Mouse (Mus musculus) cerebellum, adult 11 months (tissue): Measurements from ENCODE around the gene Hsd17b6.
A peak's percentile ranks its signal among the peaks of the same experiment; 100 is the strongest.

ENCODE experiments used
- DNase-seq: peaks from one replicate; pipeline ENCODE4 v3.0.0; 2022

Gene Hsd17b6

DNA sequence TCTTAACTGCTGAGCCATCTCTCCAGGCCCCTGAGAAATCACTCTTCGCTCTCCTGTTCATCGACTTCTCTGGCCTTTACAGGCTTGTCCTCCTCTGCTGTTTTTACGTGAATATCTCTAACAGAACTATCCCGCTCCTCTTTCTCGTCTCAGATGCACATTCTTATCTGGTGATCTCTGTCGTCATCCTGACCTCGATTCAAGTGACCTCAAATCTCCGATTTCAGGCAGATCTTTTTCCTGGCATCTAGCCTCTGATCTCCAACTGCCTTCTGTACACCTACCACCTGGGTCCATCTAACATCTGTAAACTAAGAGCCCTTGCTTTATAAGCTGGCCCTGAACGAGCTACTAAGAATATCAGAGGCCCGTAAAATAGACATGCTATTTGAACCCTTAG lies 2.5 kb downstream of the Hsd17b6 start:
- DNase-seq, result no peak

DNA sequence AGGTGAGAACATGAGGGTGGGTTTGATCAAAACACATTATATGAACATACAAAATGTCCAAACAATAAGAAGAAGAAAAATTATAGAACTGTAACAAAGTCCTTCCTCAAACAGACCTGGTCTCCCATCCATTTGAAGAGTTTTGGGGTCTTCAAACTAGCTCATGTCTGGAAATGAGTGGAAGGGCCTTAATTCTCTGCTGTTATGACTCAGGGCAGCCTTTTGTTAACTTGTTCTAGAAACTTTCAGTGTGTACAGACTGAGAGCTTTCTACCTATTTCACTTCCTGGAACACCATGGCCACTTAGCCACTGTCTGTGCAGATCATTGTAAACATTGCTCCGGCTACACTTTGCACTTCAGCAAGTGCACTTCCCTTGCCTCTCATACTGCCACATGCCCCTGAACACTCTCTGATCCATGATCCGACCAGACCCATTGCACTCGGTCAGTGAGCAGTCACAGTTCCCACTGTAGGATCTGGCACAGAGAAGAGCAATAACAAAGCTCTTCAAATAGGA lies 4.1 kb downstream of the Hsd17b6 start:
- DNase-seq, result no peak

DNA sequence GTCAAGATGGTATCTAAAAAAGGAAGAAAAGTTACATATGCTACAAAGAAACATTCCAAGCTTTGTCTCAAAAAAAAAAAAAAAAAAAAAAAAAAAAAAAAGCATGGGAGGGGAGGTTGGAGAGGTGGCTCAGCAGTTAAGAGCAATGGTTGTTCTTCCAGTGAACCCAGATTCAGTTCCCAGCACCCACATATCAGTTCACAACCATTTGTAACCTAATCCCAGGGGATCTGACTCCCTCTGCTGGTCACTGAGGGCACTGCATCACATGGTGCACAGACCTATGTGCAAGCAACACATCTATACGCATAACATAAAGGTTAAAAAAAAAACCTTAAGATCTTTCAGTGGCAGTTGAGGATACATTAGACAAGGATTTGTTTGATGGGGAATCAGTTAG lies 9.2 kb downstream of the Hsd17b6 start:
- DNase-seq, result no peak

DNA sequence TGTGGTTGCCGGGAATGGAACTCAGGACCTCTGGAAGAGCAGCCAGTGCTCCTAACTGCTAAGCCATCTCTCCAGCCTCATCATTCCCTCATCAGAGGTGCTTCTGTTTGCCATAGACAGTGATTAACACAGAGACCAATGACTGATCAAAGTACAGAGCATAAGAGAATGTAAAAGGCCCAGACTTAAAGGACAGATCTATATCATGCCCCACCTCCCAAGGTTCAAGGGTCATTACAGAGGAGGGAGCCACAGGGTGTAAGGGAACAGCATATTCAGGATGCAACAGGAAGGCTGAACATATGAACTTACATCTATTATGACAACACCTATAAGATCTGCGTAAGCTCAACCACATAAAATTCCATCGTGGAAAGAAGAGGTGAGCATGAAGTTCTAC lies 10.7 kb downstream of the Hsd17b6 start:
- DNase-seq, result no peak

DNA sequence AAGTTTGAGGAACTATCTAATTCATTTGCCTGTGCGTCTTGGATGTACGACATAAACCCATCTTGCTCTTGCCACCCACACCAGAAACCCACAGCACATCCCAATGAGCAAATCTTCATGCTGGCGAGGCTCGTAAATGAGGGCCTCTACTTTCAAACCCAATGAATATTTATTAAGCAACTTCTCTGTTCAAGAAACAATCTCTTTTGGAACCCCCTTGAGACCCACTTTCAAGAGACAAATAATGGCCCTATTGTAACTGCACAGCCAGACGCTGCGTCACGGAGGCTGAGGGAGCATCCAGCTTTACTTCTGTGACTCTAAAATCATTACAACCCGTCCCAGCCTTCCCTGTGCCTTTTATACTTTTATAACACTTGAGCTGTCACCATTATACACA lies 21.8 kb downstream of the Hsd17b6 start:
- DNase-seq, result no peak

DNA sequence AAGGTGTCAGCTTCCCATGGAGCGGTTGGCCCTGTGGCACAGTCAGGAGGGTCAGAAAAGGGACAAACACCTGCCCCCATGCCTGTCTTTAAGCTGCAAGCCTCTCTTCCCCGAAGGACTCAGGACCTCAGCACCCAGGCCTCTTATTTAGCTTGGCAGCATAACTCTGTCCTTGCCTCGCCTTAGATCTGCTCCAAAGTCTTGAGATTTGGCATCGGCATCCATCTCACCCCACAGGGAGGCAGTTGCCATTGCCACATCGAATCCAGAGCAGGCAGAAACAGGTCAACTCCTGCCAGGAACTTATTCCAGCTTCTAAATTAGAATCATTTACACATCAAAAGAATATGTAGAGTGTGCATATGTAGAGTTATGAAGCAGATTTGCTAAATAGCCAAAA lies 22.8 kb downstream of the Hsd17b6 start:
- no peak for DNase-seq

DNA sequence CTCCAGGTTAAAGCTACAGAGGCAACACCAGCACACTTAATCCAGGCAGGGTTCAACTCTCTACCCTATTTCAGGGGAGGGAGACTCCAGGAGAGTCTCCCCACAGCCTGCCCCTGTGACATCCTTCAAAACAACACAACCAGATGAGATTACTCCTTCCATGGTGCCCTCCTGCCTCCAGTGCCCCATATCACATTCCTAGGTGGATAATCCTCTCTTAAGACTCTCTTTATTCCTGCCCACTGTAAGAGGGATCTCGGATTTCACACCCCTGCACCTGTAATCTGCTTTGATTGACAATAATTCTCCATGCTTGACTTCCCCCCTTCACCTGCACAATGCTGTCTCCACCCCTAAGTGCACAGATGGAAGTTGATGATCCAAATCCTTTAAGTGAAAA lies 31.9 kb downstream of the Hsd17b6 start:
- DNase-seq, result no peak

DNA sequence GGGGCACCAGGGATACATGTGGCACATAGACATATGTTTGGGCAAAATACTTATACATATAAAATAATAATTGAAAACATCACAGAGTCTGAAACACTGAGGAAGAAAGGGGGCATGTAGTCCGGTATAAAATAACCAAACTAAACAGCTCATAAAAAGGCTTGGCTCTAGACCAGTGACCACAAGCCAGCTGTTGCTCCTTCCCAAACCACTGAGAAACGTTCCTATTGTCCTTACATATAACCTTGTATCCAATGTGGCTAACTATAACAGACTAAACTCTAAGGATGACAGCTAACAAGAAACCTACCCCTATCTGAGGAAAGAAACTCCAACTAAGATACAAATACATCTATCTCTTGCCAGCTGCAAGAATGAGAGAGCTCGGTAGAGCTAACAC lies 33.3 kb downstream of the Hsd17b6 start:
- DNase-seq, result no peak

DNA sequence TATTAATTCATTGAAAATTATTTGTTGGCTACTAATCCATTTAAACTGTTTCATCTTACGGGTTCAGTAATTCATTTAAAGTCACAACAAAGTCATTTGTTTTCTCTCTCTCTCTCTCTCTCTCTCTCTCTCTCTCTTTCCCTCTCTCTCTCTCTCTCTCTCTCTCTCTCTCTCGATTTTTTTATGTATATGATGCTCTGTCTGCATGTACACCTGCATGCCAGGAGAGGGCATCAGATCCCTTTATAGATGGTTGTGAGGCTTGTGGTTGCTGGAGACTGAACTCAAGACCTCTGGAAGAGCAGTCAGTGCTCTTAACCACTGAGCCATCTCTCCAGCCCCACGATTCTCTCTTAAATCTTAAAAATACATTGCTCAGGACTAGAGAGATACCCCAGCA lies 36.3 kb downstream of the Hsd17b6 start:
- no peak for DNase-seq

DNA sequence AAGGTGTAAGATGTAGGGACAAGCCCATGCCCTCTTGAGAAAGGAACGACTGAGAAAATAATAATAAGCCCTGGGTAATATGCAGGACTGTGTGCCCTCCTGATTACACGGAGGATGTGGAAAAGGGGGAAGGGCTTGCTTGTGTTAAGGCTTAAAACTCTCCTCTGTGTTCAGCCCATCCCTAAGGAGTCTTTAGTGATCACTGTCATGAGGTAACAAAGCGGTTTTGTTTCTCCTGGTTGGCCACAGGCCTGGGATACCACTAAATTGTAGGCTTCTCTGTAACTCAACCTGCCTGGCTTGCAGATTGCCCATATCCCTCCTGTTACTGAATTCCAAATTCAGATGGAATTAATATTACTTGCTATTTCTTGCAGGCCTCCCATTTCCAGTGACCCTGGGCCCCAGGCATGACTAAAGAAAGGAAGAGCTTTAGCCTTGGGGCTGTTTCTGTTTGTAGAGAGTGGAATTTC lies 37.0 kb downstream of the Hsd17b6 start:
- DNase-seq, result no peak

DNA sequence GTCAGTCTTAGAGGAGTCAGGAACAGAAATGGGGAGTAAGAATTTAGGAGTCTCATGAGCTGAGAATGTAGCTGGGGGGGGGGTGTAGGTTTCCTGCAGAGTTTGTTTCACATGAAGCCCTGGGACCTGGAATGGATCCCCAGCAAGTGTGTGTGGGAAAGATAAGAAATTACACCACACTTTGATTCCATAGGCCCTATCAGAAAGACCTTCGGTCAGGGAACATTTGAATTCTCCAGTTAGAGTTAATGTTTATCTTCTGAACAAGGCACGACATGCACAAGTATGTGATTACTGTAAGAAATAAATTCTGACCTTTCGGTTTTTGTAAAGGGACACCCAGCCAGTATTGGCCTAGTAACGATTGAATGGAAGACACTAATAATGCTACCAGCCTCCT lies 37.6 kb downstream of the Hsd17b6 start:
- no peak for DNase-seq

DNA sequence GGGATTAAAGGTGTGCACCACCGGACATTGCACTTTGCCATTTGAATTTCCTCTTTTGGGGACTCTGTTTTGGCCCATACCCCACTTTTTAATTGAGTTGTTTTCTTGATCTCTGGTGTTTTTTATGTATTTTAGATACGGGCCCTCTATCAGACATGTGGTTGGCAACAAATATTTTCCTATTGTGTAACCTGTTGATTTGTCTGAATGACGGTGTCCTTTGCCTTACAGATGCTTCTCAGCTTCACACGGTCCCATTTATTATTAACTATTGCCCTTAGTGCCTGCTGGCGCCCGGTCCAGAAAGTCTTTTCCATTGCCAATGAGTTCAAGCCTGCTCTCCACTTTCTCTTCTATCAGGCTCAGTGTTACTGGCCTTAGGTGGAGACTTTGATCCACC lies 40.9 kb downstream of the Hsd17b6 start:
- no peak for DNase-seq

DNA sequence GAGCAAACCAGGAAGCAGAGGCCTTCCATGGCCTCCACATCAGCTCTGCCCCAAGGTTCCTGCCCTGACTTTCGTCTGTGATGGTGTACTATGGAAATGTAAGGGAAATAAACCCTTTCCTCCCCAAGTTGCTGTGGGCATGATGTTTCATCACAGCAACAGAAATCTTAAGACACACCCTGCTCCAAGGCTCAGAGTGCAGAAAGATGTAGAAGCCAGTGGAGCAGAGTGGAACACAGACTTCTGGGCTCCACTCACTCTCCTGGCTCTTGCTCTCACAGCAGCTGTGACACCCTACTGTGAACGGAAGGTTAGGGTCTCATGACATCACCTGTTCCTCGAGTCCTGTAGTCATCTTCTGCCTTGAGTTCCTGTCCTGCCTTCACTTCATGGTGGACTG lies 43.4 kb downstream of the Hsd17b6 start:
- no peak for DNase-seq

DNA sequence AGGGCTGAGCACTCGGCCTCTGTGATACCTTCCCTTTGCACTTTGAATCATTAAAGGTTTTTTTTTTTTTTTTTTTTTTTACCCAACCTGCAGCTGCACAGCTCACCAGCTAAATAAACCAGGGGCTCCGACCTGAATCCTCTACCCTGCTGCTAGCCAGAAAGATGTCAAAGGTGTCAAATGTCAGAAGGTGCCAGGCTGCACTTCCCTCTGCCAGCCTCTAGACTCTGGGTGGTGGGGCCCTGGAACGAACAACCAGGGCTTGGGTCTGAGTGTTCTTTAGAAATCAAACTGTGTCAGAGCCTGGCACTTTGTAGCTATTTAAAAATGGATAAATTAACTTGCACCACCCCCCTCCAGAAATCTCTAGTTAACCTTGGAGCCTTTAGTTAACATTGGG lies 45.0 kb downstream of the Hsd17b6 start:
- DNase-seq, result no peak

DNA sequence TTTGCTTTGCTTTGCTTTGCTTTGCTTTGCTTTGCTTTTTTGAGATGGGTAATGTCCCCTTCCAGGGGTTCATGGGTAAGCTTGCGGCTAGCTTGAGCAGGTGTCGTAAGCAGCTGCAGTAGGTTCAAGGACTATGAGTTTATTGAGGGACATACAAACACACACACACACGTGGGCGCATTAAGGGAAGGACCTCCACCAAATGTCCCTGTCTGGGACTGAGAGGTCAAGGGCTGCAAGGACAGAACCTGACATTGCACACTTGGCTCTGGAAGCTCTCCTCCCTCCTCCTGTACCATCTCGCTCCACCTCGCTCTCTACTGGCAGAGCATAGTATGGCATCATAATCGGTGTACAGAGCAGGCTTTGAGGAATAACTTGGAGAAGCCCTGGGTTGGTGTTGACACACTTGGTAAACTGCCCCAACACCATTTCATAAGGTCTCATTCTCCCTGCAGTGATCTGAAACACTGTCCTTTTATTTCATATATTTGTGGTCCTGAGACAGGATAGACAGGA lies 48.2 kb downstream of the Hsd17b6 start:
- no peak for DNase-seq

DNA sequence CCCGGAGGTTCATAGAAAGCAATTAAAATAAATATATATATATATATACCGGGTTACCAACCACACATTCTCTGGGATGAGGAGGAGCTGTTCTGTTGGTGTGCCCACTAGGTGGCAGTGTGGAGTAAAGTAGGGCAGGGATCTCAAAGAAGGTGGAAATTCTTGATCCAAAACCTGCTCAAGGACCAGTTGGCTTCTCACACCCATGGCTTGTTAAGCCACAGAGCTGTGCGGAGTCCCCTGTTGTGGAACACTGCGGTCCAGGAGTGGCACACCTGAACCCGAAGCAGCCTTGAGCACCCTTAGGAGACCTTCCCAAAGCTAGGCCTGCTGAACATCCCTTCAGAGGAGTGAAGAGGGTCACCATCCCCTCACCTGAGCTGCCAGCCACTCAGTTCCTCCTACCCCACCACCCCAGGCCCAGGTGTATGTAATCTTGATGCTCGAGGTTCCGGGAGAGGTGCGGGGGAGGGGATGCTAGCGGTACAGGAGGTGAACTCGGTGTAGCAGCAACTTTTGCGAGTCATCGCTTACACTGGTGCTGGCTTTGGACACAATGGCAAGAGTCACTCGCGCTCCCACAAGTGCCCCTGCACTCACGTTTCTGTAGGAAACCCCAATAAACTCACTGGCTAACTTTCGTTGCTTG lies 51.1 kb downstream of the Hsd17b6 start:
- DNase-seq, result peak; percentile 61

DNA sequence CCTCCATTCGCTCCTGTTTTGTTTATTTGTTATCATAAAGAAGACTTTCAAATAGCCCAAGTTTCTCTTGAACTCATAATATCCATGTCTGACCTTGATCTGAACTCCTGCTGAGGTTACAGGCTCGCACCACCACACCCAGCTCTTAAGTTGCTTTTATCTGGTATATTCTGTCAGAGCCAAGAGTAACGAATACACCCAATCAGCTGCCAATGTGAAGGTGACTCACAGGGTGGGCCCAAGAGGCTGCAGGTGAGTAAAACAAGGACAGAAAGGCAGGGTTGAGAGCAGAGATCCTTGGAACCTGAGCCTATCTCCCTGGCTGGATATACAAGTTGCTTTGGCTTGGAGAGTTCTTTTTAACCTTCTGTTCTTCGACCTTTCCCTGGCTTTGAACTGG lies 52.4 kb downstream of the Hsd17b6 start:
- DNase-seq, result no peak

DNA sequence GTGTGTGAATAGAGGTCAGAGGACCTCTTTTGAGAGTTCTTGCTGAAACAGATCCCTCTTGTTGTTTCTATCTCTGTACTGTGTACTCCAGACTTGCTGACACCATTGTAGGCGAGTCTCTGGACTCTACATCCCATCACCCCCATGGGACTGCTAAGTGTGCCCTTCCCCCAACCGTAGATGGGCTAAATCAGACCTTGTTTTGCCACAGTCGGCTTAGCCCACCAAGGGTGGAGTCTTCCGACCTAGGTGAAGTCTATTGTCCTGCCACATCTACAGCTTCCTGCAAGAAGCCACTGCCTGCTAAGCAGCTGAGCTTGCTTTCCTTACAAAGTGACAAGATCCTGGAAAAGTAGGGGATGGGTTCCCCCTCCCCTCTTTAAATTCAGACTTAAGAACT lies 55.6 kb downstream of the Hsd17b6 start:
- no peak for DNase-seq

DNA sequence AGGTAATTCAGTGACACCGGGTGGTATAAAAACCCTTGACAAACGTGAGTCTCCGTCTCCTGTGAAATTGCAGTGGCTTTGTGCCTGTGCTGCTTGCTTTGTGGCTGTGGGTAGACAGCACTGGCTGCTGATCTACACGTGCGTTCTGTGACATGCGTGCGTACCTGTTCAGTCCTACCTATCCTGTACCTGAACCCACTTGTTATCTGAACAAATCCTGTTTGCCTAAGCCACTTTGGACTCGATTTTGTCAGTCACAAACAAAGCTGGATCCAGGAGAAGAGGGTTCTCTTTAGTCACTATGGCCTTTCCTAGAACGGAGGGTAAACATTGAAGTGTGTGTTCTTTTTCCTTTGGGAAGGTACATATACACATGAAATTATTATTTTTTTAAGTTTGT lies 56.0 kb downstream of the Hsd17b6 start:
- no peak for DNase-seq

DNA sequence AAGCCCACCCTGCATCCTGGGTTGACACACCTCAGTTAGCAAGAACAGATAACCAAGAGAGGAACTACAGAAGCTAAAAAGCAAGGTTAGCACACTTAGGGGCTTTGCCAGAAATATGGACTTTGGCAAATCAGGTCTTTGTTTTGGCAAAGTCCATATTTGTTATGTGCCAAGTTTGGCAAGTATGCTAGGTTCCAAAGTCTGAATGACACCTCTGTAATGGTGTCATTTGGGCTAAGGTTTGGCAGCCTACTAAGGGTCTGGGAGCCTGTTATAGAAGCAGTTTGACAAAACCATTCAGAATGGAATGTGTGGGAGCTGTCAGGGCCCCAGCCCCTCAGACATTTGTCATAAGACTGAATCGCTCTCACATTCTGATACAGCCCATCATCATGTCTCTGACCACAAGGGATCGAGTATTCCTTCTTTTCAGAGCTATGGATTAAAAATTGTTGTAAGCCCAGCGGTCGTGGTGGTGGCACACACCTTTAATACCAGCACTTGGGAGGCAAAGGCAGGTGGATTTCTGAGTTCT lies 57.7 kb downstream of the Hsd17b6 start:
- no peak for DNase-seq

DNA sequence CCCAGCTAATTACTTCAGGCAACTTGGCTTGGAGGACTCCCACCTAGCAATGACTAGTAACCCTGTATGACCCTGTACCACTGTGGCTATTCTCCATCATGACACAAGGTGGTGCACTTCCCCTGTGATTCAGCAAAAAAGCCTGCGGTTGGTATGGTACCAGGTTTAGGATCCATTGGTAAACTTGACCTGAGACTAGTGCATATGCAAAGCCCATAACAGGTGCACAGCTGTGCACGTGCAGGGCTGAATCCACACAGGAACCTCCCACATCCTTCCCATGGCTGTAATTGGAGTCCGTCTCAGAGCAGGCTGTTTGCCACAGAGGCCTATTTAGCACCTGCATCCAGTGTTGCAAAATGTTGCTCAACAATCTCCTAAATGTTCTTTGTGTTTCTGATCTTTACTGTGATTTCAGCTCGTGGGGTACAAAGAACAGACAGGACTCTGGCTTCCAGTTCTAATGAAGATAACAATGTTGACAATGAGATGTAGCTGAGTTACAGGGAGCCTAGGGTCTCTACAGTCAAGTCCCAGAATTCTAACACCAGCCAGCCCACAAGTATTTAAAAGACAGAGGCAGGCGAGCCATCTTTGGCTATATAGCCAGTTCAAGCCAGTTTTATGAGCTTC lies 61.9 kb downstream of the Hsd17b6 start:
- no peak for DNase-seq
